Mouse (Mus musculus) heart, embryonic 10.5 days (tissue): ENCODE results near the gene Rnf43. TPM values are rescaled to one million over a fixed set of nuclear protein-coding genes. Genes with fewer than 3 reads are reported as not detected.
A peak's percentile ranks its signal among the peaks of the same experiment; 100 is the strongest.

Source experiments
- DNase-seq: peaks from one replicate; pipeline ENCODE4 v3.0.0-alpha.2; 2017; ENCODE audit warnings: low spot score
- H3K27ac ChIP-seq: fragments of 300-500 bp; sonication (generic); 2 replicates; pipeline ENCODE4 v1.5.1; 2016; ENCODE audit warnings: mild to moderate bottlenecking
- H3K27me3 ChIP-seq: fragments of 300-500 bp; sonication (generic); 2 replicates; pipeline ENCODE4 v1.6.1; 2016; ENCODE audit warnings: mild to moderate bottlenecking; ENCODE audit not compliant: poor library complexity, insufficient read depth, severe bottlenecking
- H3K36me3 ChIP-seq: fragments of 300-500 bp; sonication (generic); 2 replicates; pipeline ENCODE4 v1.6.1; 2016; ENCODE audit warnings: mild to moderate bottlenecking, moderate library complexity
- H3K4me1 ChIP-seq: fragments of 300-500 bp; sonication (generic); 2 replicates; pipeline ENCODE4 v1.6.1; 2016; ENCODE audit warnings: mild to moderate bottlenecking
- H3K4me3 ChIP-seq: fragments of 300-500 bp; sonication (generic); 2 replicates; pipeline ENCODE4 v1.5.1; 2016; ENCODE audit warnings: mild to moderate bottlenecking, moderate library complexity
- H3K9me3 ChIP-seq: fragments of 300-500 bp; sonication (generic); 2 replicates; pipeline ENCODE4 v1.6.1; 2016; ENCODE audit warnings: mild to moderate bottlenecking, moderate library complexity
- WGBS: fragments of 180-500 bp; shearing (Covaris S2); methylation state at CpG from one replicate; pipeline ENCODE4 v1.1.7; 2016; 5-methylcytosine and 5-hydroxymethylcytosine counted together
- polyA plus RNA-seq: library from polyadenylated mRNA; unstranded; fragments of >200 nt; fragmentation: Nextera tagmentation; extraction: Ambion mirVana; gene quantifications from 2 replicates; pipeline ENCODE4 v1.2.1, GENCODE M21; 2016

Rnf43 gene
- polyA plus RNA-seq, 1 experiment from 2014 or later: 2.3 TPM

DNA sequence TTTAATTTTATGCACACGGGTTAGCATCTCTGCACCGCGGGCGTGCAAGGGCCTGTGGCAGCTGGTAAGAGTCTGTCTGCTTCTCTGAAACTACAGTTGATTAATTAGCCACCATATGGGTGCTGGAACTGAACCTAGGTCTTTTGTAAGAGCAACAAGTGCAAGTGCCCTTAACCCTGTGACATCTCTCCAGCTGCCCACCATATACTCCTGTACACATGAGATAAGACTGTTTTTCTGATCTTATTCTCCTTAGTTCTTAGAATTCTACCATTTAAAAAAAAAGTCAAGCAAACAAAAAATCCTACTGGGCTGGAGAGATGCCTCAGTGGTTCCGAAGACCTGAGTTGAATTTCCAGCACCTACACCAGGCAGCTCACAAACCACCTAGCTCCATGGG is 41.1 kb downstream of the Rnf43 start:
- WGBS: 87% methylated on average over 5 of the region's 5 CpGs
- Histone ChIP-seq H3K27ac (no peak overlapping the region), H3K4me3 (no peak overlapping the region), H3K4me1 (0 out of 2 replicates have a peak, but pooled peaks cover 6% of the 10 kb centered on the region), H3K36me3 (no peaks in the 10 kb centered on the region), H3K9me3 (no peaks in the 10 kb centered on the region), H3K27me3 (peaks cover 14% of the 10 kb centered on the region; the same call in 1 of the 2 replicates)
- DNase-seq: no peak

- Histone ChIP-seq H3K36me3 (no peaks in the 10 kb centered on the region), H3K4me1 (0 out of 2 replicates have a peak, but pooled peaks cover 6% of the 10 kb centered on the region), H3K9me3 (no peaks in the 10 kb centered on the region), H3K4me3 (no peak overlapping the region), H3K27me3 (peaks cover 21% of the 10 kb centered on the region), H3K27ac (no peak overlapping the region)
- DNase-seq: no peak
- WGBS: 85% methylated on average over 9 of the region's 9 CpGs
These were observed 41.8 kb downstream of the Rnf43 start for GRCm38 (mm10) chr11:87704289-87704688.

GRCm38 (mm10) chr11:87707570-87707969 is 45.0 kb downstream of the Rnf43 start:
- no peak for DNase-seq
- H3K4me3 ChIP-seq: no peak overlapping the region
- H3K27ac ChIP-seq: no peak overlapping the region
- H3K27me3 ChIP-seq: peaks cover 45% of the 10 kb centered on the region
- WGBS: 59% methylated on average over 8 of the region's 8 CpGs
- peaks cover 16% of the 10 kb centered on the region for H3K4me1 ChIP-seq
- no peaks in the 10 kb centered on the region for H3K9me3 ChIP-seq
- no peaks in the 10 kb centered on the region for H3K36me3 ChIP-seq

DNA sequence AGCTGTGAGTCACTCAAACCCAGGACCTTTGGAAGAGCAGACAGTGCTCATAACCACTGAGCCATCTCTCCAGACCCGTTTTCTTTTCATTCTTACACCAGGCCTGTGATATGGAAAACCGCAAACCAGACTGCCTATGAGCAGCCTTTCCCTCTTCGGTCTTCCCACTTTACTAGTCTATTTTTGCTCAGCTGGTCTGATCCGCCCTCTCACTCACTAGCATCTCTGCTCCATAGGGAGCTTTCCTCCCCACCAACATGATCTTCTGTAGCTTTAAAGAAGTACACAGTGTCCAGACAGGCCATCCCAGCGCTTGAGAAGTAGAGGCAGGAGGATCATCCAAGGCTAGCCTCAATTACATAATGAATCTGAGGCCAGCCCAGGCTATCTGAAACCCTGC is 46.5 kb downstream of the Rnf43 start:
- no peak overlapping the region for H3K27ac ChIP-seq
- no peaks in the 10 kb centered on the region for H3K9me3 ChIP-seq
- 75% methylated on average over 5 of the region's 5 CpGs for WGBS
- H3K4me3 ChIP-seq: no peak overlapping the region
- H3K27me3 ChIP-seq: peaks cover 45% of the 10 kb centered on the region
- no peak for DNase-seq
- H3K4me1 ChIP-seq: peaks cover 16% of the 10 kb centered on the region
- no peaks in the 10 kb centered on the region for H3K36me3 ChIP-seq

- Histone ChIP-seq H3K4me1 (peaks cover 16% of the 10 kb centered on the region), H3K36me3 (no peaks in the 10 kb centered on the region), H3K27me3 (peaks cover 45% of the 10 kb centered on the region), H3K4me3 (peak overlapping the region; percentile 49), H3K27ac (peak overlapping the region; percentile 53; the same call in 1 of the 2 replicates), H3K9me3 (no peaks in the 10 kb centered on the region)
- 7% methylated on average over 21 of the region's 21 CpGs for WGBS
- DNase-seq: peak; percentile 81
These were observed 47.2 kb downstream of the Rnf43 start for GRCm38 (mm10) chr11:87709513-87710261.

- H3K27ac ChIP-seq: peak overlapping the region; percentile 53
These were observed 47.7 kb downstream of the Rnf43 start for GRCm38 (mm10) chr11:87710262-87710615.

DNA sequence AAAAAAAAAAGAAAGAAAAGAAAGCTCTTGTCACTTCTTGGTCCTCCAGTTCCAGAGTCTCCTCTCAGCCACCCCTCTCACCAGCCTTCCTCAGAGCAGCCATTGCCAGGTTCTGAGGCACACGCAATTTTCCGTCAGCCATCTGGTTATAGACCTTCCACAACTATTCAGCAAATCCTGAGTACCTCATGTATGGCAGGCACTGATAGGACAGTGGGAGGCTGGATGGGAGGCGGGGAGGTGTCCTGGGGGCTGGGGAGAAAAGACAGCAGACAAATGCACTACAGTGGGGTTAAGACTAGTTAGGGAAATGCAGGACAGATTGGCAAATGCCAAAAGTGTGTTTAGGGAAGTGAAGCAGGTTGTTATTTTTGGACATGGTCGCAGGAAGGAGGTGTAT is 49.7 kb downstream of the Rnf43 start:
- H3K27ac ChIP-seq: no peak overlapping the region
- no peaks in the 10 kb centered on the region for H3K9me3 ChIP-seq
- H3K36me3 ChIP-seq: no peaks in the 10 kb centered on the region
- peaks cover 45% of the 10 kb centered on the region for H3K27me3 ChIP-seq
- H3K4me1 ChIP-seq: peaks cover 21% of the 10 kb centered on the region
- 60% methylated on average over 4 of the region's 4 CpGs for WGBS
- H3K4me3 ChIP-seq: no peak overlapping the region
- no peak for DNase-seq

More at GRCm38 (mm10) chr11:87710262-87710615, 47.7 kb downstream of the Rnf43 start:
- Histone ChIP-seq H3K9me3 (no peaks in the 10 kb centered on the region), H3K4me1 (peaks cover 18% of the 10 kb centered on the region), H3K4me3 (peak overlapping the region; percentile 49), H3K36me3 (no peaks in the 10 kb centered on the region), H3K27me3 (peaks cover 45% of the 10 kb centered on the region)
- 42% methylated on average over 7 of the region's 7 CpGs for WGBS
- no peak for DNase-seq

GRCm38 (mm10) chr11:87715999-87716398 is 53.5 kb downstream of the Rnf43 start:
- H3K4me3 ChIP-seq: no peak overlapping the region
- no peak overlapping the region for H3K27ac ChIP-seq
- H3K36me3 ChIP-seq: 0 out of 2 replicates have a peak, but pooled peaks cover 3% of the 10 kb centered on the region
- no peak for DNase-seq
- peaks cover 8% of the 10 kb centered on the region for H3K27me3 ChIP-seq
- H3K4me1 ChIP-seq: 0 out of 2 replicates have a peak, but pooled peaks cover 8% of the 10 kb centered on the region
- WGBS: 71% methylated on average over 4 of the region's 4 CpGs
- no peaks in the 10 kb centered on the region for H3K9me3 ChIP-seq

- Histone ChIP-seq H3K9me3 (no peaks in the 10 kb centered on the region), H3K27me3 (no peaks in the 10 kb centered on the region; the same call in 1 of the 2 replicates), H3K4me3 (no peak overlapping the region), H3K27ac (no peak overlapping the region), H3K36me3 (0 out of 2 replicates have a peak, but pooled peaks cover 3% of the 10 kb centered on the region), H3K4me1 (0 out of 2 replicates have a peak, but pooled peaks cover 8% of the 10 kb centered on the region)
- DNase-seq: no peak
- 73% methylated on average over 7 of the region's 7 CpGs for WGBS
These were observed 57.0 kb downstream of the Rnf43 start for GRCm38 (mm10) chr11:87719526-87719925.

GRCm38 (mm10) chr11:87720324-87720723 is 57.8 kb downstream of the Rnf43 start:
- no peaks in the 10 kb centered on the region for H3K9me3 ChIP-seq
- no peaks in the 10 kb centered on the region; the same call in 1 of the 2 replicates for H3K27me3 ChIP-seq
- H3K36me3 ChIP-seq: 0 out of 2 replicates have a peak, but pooled peaks cover 3% of the 10 kb centered on the region
- WGBS: 44% methylated on average over 9 of the region's 9 CpGs
- no peak overlapping the region for H3K4me3 ChIP-seq
- peaks cover 12% of the 10 kb centered on the region for H3K4me1 ChIP-seq
- no peak overlapping the region for H3K27ac ChIP-seq
- DNase-seq: no peak

DNA sequence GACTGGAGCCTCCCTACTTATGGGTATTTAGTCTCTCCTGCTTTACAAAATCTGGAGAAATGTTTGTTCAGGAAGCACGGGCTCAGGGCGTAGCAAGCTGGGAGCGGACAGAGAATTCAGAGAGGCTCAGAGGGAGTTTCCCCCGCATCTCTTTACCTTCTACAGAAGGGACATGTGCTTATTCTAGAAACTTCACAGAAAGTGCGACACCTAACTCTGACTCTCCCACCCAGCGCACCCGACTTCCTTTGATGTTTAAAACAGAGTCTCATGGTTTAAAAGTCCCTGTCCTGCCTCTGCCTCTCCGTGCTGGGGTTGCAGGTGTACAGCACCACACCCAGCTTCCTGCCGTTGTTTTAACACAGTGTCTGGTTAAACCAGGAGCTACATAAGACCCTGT is 58.3 kb downstream of the Rnf43 start:
- peaks cover 15% of the 10 kb centered on the region for H3K4me1 ChIP-seq
- no peak overlapping the region for H3K4me3 ChIP-seq
- no peak overlapping the region for H3K27ac ChIP-seq
- 0 out of 2 replicates have a peak, but pooled peaks cover 3% of the 10 kb centered on the region for H3K36me3 ChIP-seq
- DNase-seq: no peak
- H3K27me3 ChIP-seq: no peaks in the 10 kb centered on the region; the same call in 1 of the 2 replicates
- WGBS: 69% methylated on average over 9 of the region's 9 CpGs
- H3K9me3 ChIP-seq: no peaks in the 10 kb centered on the region

DNA sequence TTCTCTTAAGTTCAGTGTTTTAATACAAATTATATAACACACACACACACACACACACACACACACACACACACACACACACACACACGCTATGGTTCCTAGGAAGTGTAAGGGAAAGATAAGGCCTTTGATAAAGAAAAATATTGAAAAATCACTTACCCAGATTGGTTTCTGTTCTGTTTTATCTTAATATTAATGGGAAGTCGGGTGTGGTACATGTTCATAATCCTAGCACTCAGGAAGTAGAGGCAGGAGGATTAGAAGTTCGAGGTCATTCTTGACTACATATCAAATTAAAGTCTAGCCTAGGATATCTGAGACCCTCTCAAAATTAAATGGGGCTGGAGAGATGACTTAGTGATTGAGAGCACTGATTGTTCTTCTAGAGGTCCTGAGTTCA is 59.6 kb downstream of the Rnf43 start:
- no peaks in the 10 kb centered on the region; the same call in 1 of the 2 replicates for H3K27me3 ChIP-seq
- DNase-seq: no peak
- 0 out of 2 replicates have a peak, but pooled peaks cover 3% of the 10 kb centered on the region for H3K36me3 ChIP-seq
- peaks cover 28% of the 10 kb centered on the region for H3K4me1 ChIP-seq
- H3K4me3 ChIP-seq: no peak overlapping the region
- WGBS: 83% methylated on average over 3 of the region's 3 CpGs
- no peaks in the 10 kb centered on the region for H3K9me3 ChIP-seq
- H3K27ac ChIP-seq: no peak overlapping the region

GRCm38 (mm10) chr11:87722891-87723290 is 60.4 kb downstream of the Rnf43 start:
- no peak overlapping the region for H3K4me3 ChIP-seq
- 84% methylated on average over 4 of the region's 4 CpGs for WGBS
- H3K36me3 ChIP-seq: 0 out of 2 replicates have a peak, but pooled peaks cover 3% of the 10 kb centered on the region
- H3K27ac ChIP-seq: no peak overlapping the region
- no peaks in the 10 kb centered on the region; the same call in 1 of the 2 replicates for H3K27me3 ChIP-seq
- no peaks in the 10 kb centered on the region for H3K9me3 ChIP-seq
- no peak for DNase-seq
- peaks cover 36% of the 10 kb centered on the region for H3K4me1 ChIP-seq
